Mouse (Mus musculus): ENCODE measurements around the gene Ift80.

- no peak for TF ChIP-seq CTCF (IDR thresholded peaks at IDR 0.05; ENCODE audit: low read depth, low read length)
- no peak for TF ChIP-seq POLR2A (IDR thresholded peaks at IDR 0.05; ENCODE audit: extremely low read depth, insufficient read depth, low read length)
Measured at GRCm38 (mm10) chr3:68967404-68967803, 37.0 kb downstream of the Ift80 start.

Data from liver, adult 2 months (tissue).